ENCODE assay signal across 7 mouse cellular contexts in genomic region chr7:118364353-118365007, GRCm38 (mm10).
DNase-seq lines count a peak whose midpoint lies in the region; ATAC-seq and TF ChIP-seq lines count a peak whose summit lies in the region.

No protein-coding gene starts in this region.

- TF ChIP-seq POLR2A in lung, adult 2 months (IDR thresholded peaks at IDR 0.05; ENCODE audit: borderline replicate concordance, extremely low read depth, low read depth, low read length): no peak

- H3K27ac ChIP-seq in lung, postnatal 0 days (ENCODE audit: low read length): no peak overlapping the region
- H3K27ac ChIP-seq in stomach, embryonic 14.5 days (ENCODE audit: low read length): no peak overlapping the region

- H3K27me3 ChIP-seq in lung, postnatal 0 days (replicated peaks; ENCODE audit: insufficient read depth, low read length): no peaks in the 10 kb centered on the region
- H3K27me3 ChIP-seq in stomach, embryonic 14.5 days (ENCODE audit: control insufficient read depth, insufficient read depth, low read length): no peaks in the 10 kb centered on the region

- peak; percentile 30 for TF ChIP-seq CTCF in lung, postnatal 0 days (IDR thresholded peaks at IDR 0.05)
- TF ChIP-seq CTCF in lung, adult 2 months (IDR thresholded peaks at IDR 0.05; ENCODE audit: insufficient read depth, low read length): no peak

- no peaks in the 10 kb centered on the region for H3K36me3 ChIP-seq in lung, postnatal 0 days (ENCODE audit: insufficient read depth, low read length)
- no peaks in the 10 kb centered on the region for H3K36me3 ChIP-seq in stomach, embryonic 14.5 days (ENCODE audit: control insufficient read depth, insufficient read depth, low read length)

- WGBS in lung, postnatal 0 days: 24% methylated on average over 7 of the region's 7 CpGs
- 31% methylated on average over 7 of the region's 7 CpGs for WGBS in lung, adult 2 months
- WGBS in stomach, embryonic 14.5 days: 30% methylated on average over 7 of the region's 7 CpGs

- no peaks in the 10 kb centered on the region for H3K4me1 ChIP-seq in lung, postnatal 0 days (ENCODE audit: insufficient read depth, low read depth, low read length)
- no peaks in the 10 kb centered on the region for H3K4me1 ChIP-seq in lung, adult 2 months (ENCODE audit: control insufficient read depth, insufficient read depth, low read length)
- no peaks in the 10 kb centered on the region for H3K4me1 ChIP-seq in stomach, embryonic 14.5 days (ENCODE audit: control insufficient read depth, insufficient read depth, low read length)

- no peak overlapping the region for H3K9ac ChIP-seq in lung, postnatal 0 days (replicated peaks; ENCODE audit: low read depth)
- no peak overlapping the region for H3K9ac ChIP-seq in stomach, embryonic 14.5 days (replicated peaks; ENCODE audit: low read depth, low read length)

- H3K9me3 ChIP-seq in lung, postnatal 0 days (ENCODE audit: low read length): no peaks in the 10 kb centered on the region
- no peaks in the 10 kb centered on the region for H3K9me3 ChIP-seq in stomach, embryonic 14.5 days (ENCODE audit: control insufficient read depth, low read depth, low read length)

- no peak overlapping the region for H3K4me2 ChIP-seq in lung, postnatal 0 days (replicated peaks; ENCODE audit: low read depth, low read length)
- no peak overlapping the region for H3K4me2 ChIP-seq in stomach, embryonic 14.5 days (replicated peaks; ENCODE audit: low read depth, low read length)

- no peak for ATAC-seq in lung, postnatal 0 days
- ATAC-seq in stomach, embryonic 14.5 days (ENCODE audit: insufficient number of reproducible peaks, insufficient read depth, low FRiP score, low read depth): peak; percentile 43; the same call in 1 of the 2 replicates

- TF ChIP-seq EP300 in lung, postnatal 0 days (IDR thresholded peaks at IDR 0.05): no peak

- H3K4me3 ChIP-seq in lung, postnatal 0 days (ENCODE audit: low read depth, low read length): no peak overlapping the region
- H3K4me3 ChIP-seq in lung, adult 2 months (replicated peaks; ENCODE audit: extremely low read depth, low read depth, low read length): no peak overlapping the region
- no peak overlapping the region for H3K4me3 ChIP-seq in stomach, embryonic 14.5 days (ENCODE audit: low read depth, low read length)

- DNase-seq in lung, postnatal 0 days (ENCODE audit: low spot score): no peak
- no peak for DNase-seq in lung, adult 2 months
- DNase-seq in brain, embryonic 18.5 days (ENCODE audit: low read depth, low spot score): peak; percentile 12
- peak; percentile 79 to 86 for DNase-seq in frontal cortex, postnatal 10 days (ENCODE audit: low spot score in 2 of 2)
- peak; percentile 78 to 87 for DNase-seq in layer of hippocampus, postnatal 25 days (ENCODE audit: extremely low spot score in 1 of 2, low spot score in 1 of 2)
- DNase-seq in spleen, postnatal 4 days (ENCODE audit: low spot score in 2 of 2): no peak

Comparison
In these comparisons a context has a peak if more than half of its experiments do, and no peak if none do; other contexts are left out.
1. DNase-seq: peak in brain, embryonic 18.5 days (single experiment), frontal cortex, postnatal 10 days (2 of 2) and layer of hippocampus, postnatal 25 days (2 of 2); none in lung, postnatal 0 days (single experiment), lung, adult 2 months (single experiment) and spleen, postnatal 4 days (0 of 2).